Mouse (Mus musculus) embryonic facial prominence, embryonic 11.5 days (tissue): ENCODE measurements around the gene Nxpe3. TPM values are rescaled to one million over a fixed set of nuclear protein-coding genes. Genes with fewer than 3 reads are reported as not detected.

Source experiments
- ATAC-seq: fragments of 200-750 bp; cut with Nextera tagmentation; replicated peaks from 2 replicates; pipeline ENCODE4 v1.8.0; 2017; ENCODE audit warnings: low read depth; ENCODE audit not compliant: insufficient number of reproducible peaks, low FRiP score, low TSS enrichment
- DNase-seq: peaks from one replicate; pipeline ENCODE4 v3.0.0-alpha.2; 2015; ENCODE audit warnings: low spot score
- H3K27ac ChIP-seq: fragments of 300-500 bp; sonication (generic); replicated peaks from 2 replicates; pipeline ENCODE4 v1.5.1; 2014; ENCODE audit warnings: mild to moderate bottlenecking, low read depth, low read length, control low read depth
- H3K27me3 ChIP-seq: fragments of 300-500 bp; sonication (generic); 2 replicates; pipeline ENCODE4 v1.6.1; 2014; ENCODE audit warnings: mild to moderate bottlenecking, low read length, moderate library complexity, mixed read lengths; ENCODE audit not compliant: control insufficient read depth, insufficient read depth
- H3K36me3 ChIP-seq: fragments of 300-500 bp; sonication (generic); replicated peaks from 2 replicates; pipeline ENCODE4 v1.6.1; 2014; ENCODE audit warnings: low read depth, mild to moderate bottlenecking, low read length, moderate library complexity, mixed read lengths; ENCODE audit not compliant: control insufficient read depth, insufficient read depth
- H3K4me1 ChIP-seq: fragments of 300-500 bp; sonication (generic); 2 replicates; pipeline ENCODE4 v1.6.1; 2014; ENCODE audit warnings: low read length, mixed read lengths; ENCODE audit not compliant: control insufficient read depth, insufficient read depth
- H3K4me2 ChIP-seq: fragments of 300-500 bp; sonication (generic); 2 replicates; pipeline ENCODE4 v1.6.1; 2014; ENCODE audit warnings: low read depth, mild to moderate bottlenecking, control low read depth, low read length, moderate library complexity
- H3K4me3 ChIP-seq: fragments of 300-500 bp; sonication (generic); 2 replicates; pipeline ENCODE4 v1.5.1; 2014; ENCODE audit warnings: low read depth, low read length, control low read depth
- H3K9ac ChIP-seq: fragments of 300-500 bp; sonication (generic); replicated peaks from 2 replicates; pipeline ENCODE4 v1.6.1; 2014; ENCODE audit warnings: mild to moderate bottlenecking, control low read depth, low read length
- H3K9me3 ChIP-seq: fragments of 300-500 bp; sonication (generic); replicated peaks from 2 replicates; pipeline ENCODE4 v1.6.1; 2016; ENCODE audit warnings: mild to moderate bottlenecking, low read length, inconsistent platforms, mixed read lengths; ENCODE audit not compliant: control insufficient read depth
- WGBS: fragments of 180-500 bp; shearing (Covaris S2); extraction: QIAGEN DNeasy Blood & Tissue Kit; methylation state at CpG from one replicate; pipeline ENCODE4 v1.1.7; 2014; 5-methylcytosine and 5-hydroxymethylcytosine counted together
- polyA plus RNA-seq: library from polyadenylated mRNA; unstranded; fragments of >200 nt; fragmentation: Nextera tagmentation; extraction: Ambion mirVana; gene quantifications from 2 replicates; pipeline ENCODE4 v1.2.1, GENCODE M21; 2014

The Nxpe3 gene
- polyA plus RNA-seq, 1 experiment from 2014 or later = 1.3 TPM

GRCm38 (mm10) chr16:55817717-55818515 lies 77.2 kb downstream of the Nxpe3 start:
- H3K9ac ChIP-seq = no peak overlapping the region
- 94% methylated on average over 28 of the region's 28 CpGs for WGBS
- H3K4me1 ChIP-seq = no peaks in the 10 kb centered on the region
- H3K9me3 ChIP-seq = no peaks in the 10 kb centered on the region
- H3K4me3 ChIP-seq = no peak overlapping the region
- H3K4me2 ChIP-seq = no peak overlapping the region
- H3K27me3 ChIP-seq = no peaks in the 10 kb centered on the region
- no peak overlapping the region for H3K27ac ChIP-seq
- DNase-seq (no peak), ATAC-seq (no peak)
- peaks cover 5% of the 10 kb centered on the region for H3K36me3 ChIP-seq

GRCm38 (mm10) chr16:55816202-55816941 lies 78.7 kb downstream of the Nxpe3 start:
- Histone ChIP-seq H3K4me1 (no peaks in the 10 kb centered on the region), H3K4me3 (no peak overlapping the region), H3K27ac (no peak overlapping the region), H3K4me2 (no peak overlapping the region), H3K27me3 (no peaks in the 10 kb centered on the region), H3K9ac (no peak overlapping the region), H3K9me3 (no peaks in the 10 kb centered on the region), H3K36me3 (peaks cover 5% of the 10 kb centered on the region)
- DNase-seq (no peak), ATAC-seq (no peak)
- WGBS = 93% methylated on average over 13 of the region's 13 CpGs

GRCm38 (mm10) chr16:55815466-55815865 lies 79.6 kb downstream of the Nxpe3 start:
- WGBS = 87% methylated on average over 14 of the region's 14 CpGs
- no peaks in the 10 kb centered on the region for H3K27me3 ChIP-seq
- no peak for ATAC-seq
- H3K36me3 ChIP-seq = peaks cover 5% of the 10 kb centered on the region
- H3K9me3 ChIP-seq = no peaks in the 10 kb centered on the region
- H3K9ac ChIP-seq = no peak overlapping the region
- no peak overlapping the region for H3K4me3 ChIP-seq
- H3K4me2 ChIP-seq = no peak overlapping the region
- no peak overlapping the region for H3K27ac ChIP-seq
- DNase-seq = no peak
- H3K4me1 ChIP-seq = no peaks in the 10 kb centered on the region

- DNase-seq (no peak), ATAC-seq (no peak)
- Histone ChIP-seq H3K27me3 (no peaks in the 10 kb centered on the region), H3K27ac (no peak overlapping the region), H3K4me1 (no peaks in the 10 kb centered on the region), H3K9me3 (no peaks in the 10 kb centered on the region), H3K36me3 (peaks cover 5% of the 10 kb centered on the region), H3K4me3 (no peak overlapping the region), H3K9ac (no peak overlapping the region), H3K4me2 (no peak overlapping the region)
- 95% methylated on average over 6 of the region's 6 CpGs for WGBS
These were observed 80.4 kb downstream of the Nxpe3 start for GRCm38 (mm10) chr16:55814686-55815085.

GRCm38 (mm10) chr16:55813916-55814315 lies 81.2 kb downstream of the Nxpe3 start:
- Histone ChIP-seq H3K4me1 (no peaks in the 10 kb centered on the region), H3K4me3 (no peak overlapping the region), H3K9ac (no peak overlapping the region), H3K36me3 (peaks cover 5% of the 10 kb centered on the region), H3K9me3 (no peaks in the 10 kb centered on the region), H3K27ac (no peak overlapping the region), H3K4me2 (no peak overlapping the region), H3K27me3 (no peaks in the 10 kb centered on the region)
- 74% methylated on average over 15 of the region's 15 CpGs for WGBS
- no peak for ATAC-seq
- DNase-seq = no peak

GRCm38 (mm10) chr16:55811792-55812191 lies 83.3 kb downstream of the Nxpe3 start:
- Histone ChIP-seq H3K4me2 (no peak overlapping the region), H3K4me3 (no peak overlapping the region), H3K4me1 (no peaks in the 10 kb centered on the region), H3K27me3 (no peaks in the 10 kb centered on the region), H3K9ac (no peak overlapping the region), H3K27ac (no peak overlapping the region), H3K9me3 (no peaks in the 10 kb centered on the region), H3K36me3 (peaks cover 5% of the 10 kb centered on the region)
- ATAC-seq (no peak), DNase-seq (no peak)
- WGBS = 90% methylated on average over 6 of the region's 6 CpGs

- WGBS = 91% methylated on average over 9 of the region's 9 CpGs
- no peak for DNase-seq
- Histone ChIP-seq H3K9me3 (no peaks in the 10 kb centered on the region), H3K27me3 (no peaks in the 10 kb centered on the region), H3K9ac (no peak overlapping the region), H3K27ac (no peak overlapping the region), H3K4me2 (no peak overlapping the region), H3K36me3 (no peaks in the 10 kb centered on the region), H3K4me1 (no peaks in the 10 kb centered on the region), H3K4me3 (no peak overlapping the region)
- no peak for ATAC-seq
These were observed 85.1 kb downstream of the Nxpe3 start for GRCm38 (mm10) chr16:55809779-55810514.
